Mouse (Mus musculus): Measurements from ENCODE around the gene Trem2.

Trem2 gene

DNA sequence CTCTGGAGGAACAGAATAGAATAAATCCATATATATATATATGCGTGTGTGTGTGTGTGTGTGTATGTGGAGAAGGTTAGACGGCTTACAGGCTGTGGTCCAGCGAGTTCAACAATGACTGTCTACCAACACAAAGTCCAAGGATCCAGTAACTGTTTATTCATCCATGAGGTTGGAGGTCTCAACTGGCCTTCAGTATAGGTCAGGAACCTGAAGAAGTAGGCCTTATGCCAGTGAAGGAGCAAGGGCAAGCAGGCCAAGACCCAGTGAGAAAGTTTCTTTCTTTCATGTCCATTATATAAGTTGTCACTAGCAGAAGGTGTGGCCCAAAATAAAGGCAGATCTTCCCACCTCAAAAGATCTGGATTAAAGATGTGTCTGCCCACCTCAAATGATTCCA is 56.5 kb downstream of the Trem2 start:
- intact Hi-C loops (cut with DNase I), result no loop called here
